Mouse (Mus musculus) lung, postnatal 25 days (tissue): ENCODE data around the gene Iqca.
A peak's percentile ranks its signal among the peaks of the same experiment; 100 is the strongest.

Experiments
- DNase-seq: peaks from one replicate; pipeline ENCODE4 v3.0.0; 2022; ENCODE audit warnings: low spot score

Iqca gene

GRCm38 (mm10) chr1:90132402-90132801, 20.8 kb downstream of the Iqca start:
- DNase-seq = no peak

DNA sequence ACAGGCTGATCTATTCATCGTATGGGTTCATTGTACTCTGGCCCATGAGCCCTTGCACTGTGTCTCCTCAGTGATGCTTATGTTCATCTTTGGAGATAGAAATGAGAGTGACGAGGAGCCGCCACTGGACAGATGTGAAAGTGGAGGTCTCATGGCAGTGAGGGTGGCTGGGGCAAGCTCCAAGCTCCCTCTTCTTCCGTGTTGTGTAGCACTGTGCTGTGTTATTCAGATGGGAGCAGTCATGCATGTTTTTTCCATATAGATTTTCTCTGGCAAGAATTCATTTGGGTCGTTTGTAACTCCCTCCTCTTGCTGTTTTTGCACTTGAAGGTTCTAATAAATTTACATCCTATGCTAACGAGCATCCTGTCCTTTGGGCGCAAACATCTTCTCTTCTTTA, 21.2 kb downstream of the Iqca start:
- DNase-seq = no peak

DNA sequence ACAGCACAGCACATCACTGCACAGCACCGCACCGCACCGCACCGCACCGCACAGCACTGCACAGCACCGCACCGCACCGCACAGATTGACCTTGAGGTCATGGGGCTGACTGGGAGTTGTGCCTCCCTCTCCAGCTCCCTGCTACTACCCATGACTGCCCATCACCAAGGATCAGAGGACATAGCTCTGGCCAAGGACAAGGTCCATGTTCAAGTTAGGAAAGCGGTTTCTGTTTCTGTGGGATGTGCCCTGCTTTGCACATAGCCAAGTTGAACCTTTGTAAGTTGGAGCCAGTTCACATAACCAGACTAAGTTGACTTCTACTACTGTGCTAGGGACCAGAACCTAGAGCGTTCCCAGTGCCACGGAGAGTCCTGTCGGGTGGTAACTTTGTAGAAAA, 28.6 kb downstream of the Iqca start:
- DNase-seq = no peak

GRCm38 (mm10) chr1:90120706-90121105, 32.5 kb downstream of the Iqca start:
- no peak for DNase-seq

DNA sequence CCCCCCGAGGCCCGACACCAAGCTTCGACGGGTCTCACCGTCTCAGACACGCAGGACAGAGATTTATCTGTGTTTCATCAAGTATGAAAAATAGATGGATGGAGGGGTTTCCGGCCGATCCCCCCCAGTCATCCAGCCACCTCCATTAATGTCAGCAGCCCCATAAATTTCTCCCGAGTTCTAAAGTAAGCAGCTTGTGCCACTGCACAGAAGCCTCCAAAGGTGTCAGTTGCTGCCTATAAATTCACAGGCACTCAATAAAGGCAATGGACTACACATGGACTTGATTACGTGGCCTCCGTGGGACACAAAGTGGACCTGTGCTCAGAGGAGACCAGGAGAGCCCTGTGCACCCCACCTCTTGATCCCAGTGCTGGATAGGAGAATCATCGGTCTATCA, 34.0 kb downstream of the Iqca start:
- no peak for DNase-seq

DNA sequence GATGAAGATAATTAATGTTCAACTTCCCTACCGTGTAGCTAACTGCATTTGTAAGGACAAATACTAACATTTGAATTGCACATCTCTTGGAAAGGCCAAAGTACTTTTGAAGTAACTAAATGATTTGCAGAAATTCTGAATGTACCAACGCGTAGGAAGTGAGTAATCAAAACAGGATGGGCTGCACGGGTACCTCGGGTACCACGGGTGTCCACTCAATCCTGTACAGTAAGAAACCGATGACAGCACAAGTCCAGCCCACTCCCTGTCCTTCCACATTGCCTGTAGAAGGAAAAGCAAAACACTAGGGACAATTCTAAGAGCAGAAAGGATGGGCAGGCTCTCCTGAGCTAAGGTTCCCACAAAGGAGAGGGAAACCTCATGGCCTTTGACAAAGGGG, 36.0 kb downstream of the Iqca start:
- DNase-seq = peak; percentile 41

DNA sequence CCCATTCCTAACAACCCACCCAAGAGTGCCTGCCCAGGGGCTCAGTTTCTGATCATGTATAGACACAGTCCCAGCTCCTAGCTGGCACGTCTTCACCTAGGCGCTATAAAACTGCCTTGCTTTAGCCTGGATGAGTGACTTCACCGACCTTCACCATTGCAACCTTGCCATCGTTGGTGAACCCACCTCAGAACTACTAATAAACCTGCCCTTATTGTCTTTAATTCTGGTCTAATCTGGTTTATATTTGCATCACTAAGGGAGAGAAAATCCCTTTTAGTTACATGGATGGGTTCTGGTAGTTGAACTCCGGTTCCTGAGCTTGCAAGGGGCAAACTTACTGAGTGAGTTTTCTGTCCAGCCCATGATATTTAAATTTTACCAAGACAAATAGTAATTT, 38.6 kb downstream of the Iqca start:
- no peak for DNase-seq

DNA sequence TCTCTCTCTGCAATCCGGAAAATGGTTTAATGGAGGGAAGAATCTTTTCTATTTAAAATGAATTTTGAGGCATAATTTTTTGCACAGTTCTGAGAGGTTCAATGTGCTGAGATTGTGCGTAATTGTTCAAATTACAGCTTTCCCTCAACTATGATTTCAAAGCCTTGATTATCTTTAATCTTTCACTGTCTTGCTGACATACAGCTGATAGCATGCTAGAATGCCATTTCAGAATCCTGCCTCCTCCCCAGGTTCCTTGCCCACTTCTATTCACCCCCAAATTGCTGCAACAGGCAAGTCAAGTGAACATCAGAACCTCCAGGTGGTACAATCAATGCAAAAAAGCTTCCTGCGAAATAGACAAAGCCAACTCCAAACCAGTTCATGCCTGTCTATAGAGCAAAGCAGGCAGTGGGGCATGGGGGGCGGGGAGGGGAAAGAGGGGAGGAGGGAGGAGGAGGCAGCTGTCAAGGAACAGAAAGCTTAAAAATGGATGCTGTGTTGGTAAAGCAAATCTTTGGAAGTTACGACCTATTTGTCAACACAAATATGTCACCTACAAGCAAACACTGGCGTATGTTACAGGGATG, 39.5 kb downstream of the Iqca start:
- no peak for DNase-seq

DNA sequence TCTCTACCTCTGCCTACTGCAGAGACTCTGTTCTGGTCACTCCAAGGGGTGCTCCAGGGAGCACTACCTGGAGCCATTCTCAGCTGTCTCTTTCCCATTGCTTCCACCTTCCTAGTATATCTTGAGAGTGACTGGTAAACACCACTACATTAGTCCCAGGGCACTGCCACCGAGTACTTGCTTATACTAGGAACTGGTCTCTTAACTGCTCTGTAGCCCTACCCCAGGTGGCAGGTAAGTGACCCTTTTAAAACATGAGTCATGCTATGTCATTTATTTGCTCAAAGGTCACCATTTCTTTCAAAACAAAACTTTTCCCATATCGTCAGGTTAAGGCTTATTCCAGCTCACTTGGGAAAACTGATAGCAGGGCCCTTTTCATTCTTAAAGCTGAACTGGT, 40.5 kb downstream of the Iqca start:
- no peak for DNase-seq

DNA sequence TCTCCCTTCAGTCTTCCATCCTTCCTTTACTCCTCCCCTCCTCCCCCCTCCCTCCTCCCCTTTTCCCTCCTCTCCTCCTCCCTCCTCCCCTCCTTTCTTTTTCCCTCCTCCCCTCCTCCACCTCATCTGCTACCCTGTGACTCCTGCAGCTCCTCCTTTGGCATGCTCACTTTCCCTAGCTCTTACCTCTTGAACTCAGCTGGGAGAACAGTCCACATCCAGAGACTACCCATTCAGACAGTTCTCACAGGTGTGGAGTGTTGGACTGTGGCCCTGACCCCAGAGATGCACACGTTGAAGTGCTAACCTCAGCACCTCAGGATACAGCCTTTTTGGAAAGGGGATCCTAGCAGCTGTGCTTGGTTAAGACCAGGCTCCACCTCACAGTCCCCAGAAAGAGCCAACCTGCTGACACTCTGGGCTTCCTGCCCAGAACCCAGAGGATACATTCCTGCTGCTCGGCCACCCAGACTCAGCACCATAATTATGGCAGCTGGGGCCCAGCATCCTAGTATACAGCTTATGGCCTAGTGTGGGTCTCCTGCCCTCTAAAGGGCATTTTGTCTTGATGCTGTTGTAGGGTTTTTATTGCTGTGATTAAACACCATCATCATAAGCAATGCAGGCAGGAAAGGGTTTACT, 41.9 kb downstream of the Iqca start:
- DNase-seq = no peak

GRCm38 (mm10) chr1:90103896-90104487, 49.2 kb downstream of the Iqca start:
- peak; percentile 61 for DNase-seq

- peak; percentile 12 for DNase-seq
Measured at GRCm38 (mm10) chr1:90100360-90101232, 52.6 kb downstream of the Iqca start.

DNA sequence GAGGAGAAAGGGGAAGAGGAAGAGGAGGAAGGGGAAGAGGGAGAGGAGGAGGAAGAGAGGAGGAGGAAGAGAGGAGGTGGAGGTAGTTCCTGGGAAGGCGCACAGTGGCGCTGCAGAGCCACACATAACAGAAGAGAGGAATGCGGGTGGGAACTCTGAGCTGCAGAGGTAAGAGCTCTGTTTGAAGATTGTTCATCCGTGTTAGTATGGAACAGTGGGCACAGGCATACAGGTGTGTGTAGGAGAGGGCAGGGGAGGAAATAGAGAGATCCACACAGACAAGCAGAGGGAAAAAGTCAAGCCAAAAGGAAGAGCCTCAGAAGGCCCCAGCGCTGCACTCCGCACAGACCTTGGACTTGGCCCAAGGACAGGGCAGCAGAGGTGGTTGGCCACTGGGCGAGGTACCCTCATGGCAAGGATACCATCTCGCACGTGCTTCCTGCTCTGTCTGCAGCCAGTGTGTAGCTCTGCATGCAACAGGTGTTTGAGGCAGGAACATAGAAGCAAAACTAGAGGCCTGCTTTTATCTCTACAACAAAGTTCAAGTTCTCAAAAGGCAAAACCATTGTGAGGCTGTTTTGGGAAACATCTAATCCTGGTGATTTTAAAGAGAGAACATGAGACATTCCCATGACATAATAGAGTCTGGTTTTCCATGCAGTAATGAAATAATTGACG, 60.2 kb downstream of the Iqca start:
- DNase-seq = no peak

GRCm38 (mm10) chr1:90088192-90088990, 64.8 kb downstream of the Iqca start:
- no peak for DNase-seq

- no peak for DNase-seq
Measured at GRCm38 (mm10) chr1:90086461-90086860, 66.7 kb downstream of the Iqca start.

GRCm38 (mm10) chr1:90085526-90086157, 67.6 kb downstream of the Iqca start:
- no peak for DNase-seq

DNA sequence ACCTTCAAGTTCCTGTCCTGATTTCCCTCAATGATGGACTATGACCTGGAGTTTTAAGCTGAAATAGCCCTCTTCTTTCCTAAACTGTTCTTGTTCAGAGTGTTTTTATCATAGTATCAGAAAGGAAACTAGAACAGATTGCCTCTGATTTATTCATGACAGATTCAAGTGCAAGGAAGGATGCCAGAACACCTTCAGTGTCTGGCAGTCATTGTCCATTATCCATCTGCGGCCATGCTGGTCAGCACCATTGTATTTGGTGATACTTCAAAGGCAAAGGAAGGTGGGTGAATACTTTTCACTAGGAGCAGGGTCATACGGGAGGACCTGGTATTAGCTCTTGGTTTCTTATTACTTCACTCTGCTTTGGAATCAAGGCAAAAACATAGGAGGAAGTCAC, 76.9 kb downstream of the Iqca start:
- DNase-seq = no peak

- DNase-seq = no peak
Measured at GRCm38 (mm10) chr1:90074779-90075178, 78.4 kb downstream of the Iqca start.

- no peak for DNase-seq
Measured at GRCm38 (mm10) chr1:90071812-90072580, 81.2 kb downstream of the Iqca start.

GRCm38 (mm10) chr1:90060599-90060998, 92.6 kb downstream of the Iqca start:
- peak; percentile 68 for DNase-seq
